Mouse (Mus musculus) liver, embryonic 11.5 days (tissue): ENCODE measurements around the gene Srd5a3. TPM values are rescaled to one million over a fixed set of nuclear protein-coding genes. Genes with fewer than 3 reads are reported as not detected.
"Not testable (repeated sequence)": the region's sequence is repeated elsewhere in the genome, so short reads cannot be mapped to it uniquely, and the experiment has no call there.

Experiments
- ATAC-seq: fragments of 200-750 bp; cut with Nextera tagmentation; replicated peaks from 2 replicates; pipeline ENCODE4 v1.8.0; 2017; ENCODE audit warnings: moderate number of reproducible peaks, mild to moderate bottlenecking, moderate TSS enrichment, moderate library complexity; ENCODE audit not compliant: low FRiP score
- DNase-seq: peaks from one replicate; pipeline ENCODE4 v3.0.0-alpha.2; 2017; ENCODE audit warnings: low spot score
- H3K27ac ChIP-seq: fragments of 300-500 bp; sonication (generic); 2 replicates; pipeline ENCODE4 v1.5.1; 2014; ENCODE audit warnings: mild to moderate bottlenecking, low read depth, low read length, control low read depth
- H3K27me3 ChIP-seq: fragments of 300-500 bp; sonication (generic); replicated peaks from 2 replicates; pipeline ENCODE4 v1.6.1; 2014; ENCODE audit warnings: low read length, mixed read lengths; ENCODE audit not compliant: control insufficient read depth, insufficient read depth
- H3K36me3 ChIP-seq: fragments of 300-500 bp; sonication (generic); 2 replicates; pipeline ENCODE4 v1.6.1; 2014; ENCODE audit warnings: mild to moderate bottlenecking, low read length, moderate library complexity, mixed read lengths; ENCODE audit not compliant: control insufficient read depth, insufficient read depth
- H3K4me1 ChIP-seq: fragments of 300-500 bp; sonication (generic); replicated peaks from 2 replicates; pipeline ENCODE4 v1.6.1; 2014; ENCODE audit warnings: low read length, mixed read lengths; ENCODE audit not compliant: control insufficient read depth, insufficient read depth
- H3K4me2 ChIP-seq: fragments of 300-500 bp; sonication (generic); 2 replicates; pipeline ENCODE4 v1.6.1; 2014; ENCODE audit warnings: mild to moderate bottlenecking, control low read depth, moderate library complexity
- H3K4me3 ChIP-seq: fragments of 300-500 bp; sonication (generic); 2 replicates; pipeline ENCODE4 v1.5.1; 2014; ENCODE audit warnings: low read depth, low read length, control low read depth
- H3K9ac ChIP-seq: fragments of 300-500 bp; sonication (generic); 2 replicates; pipeline ENCODE4 v1.6.1; 2014; ENCODE audit warnings: low read depth, low read length, control low read depth
- H3K9me3 ChIP-seq: fragments of 300-500 bp; sonication (generic); 2 replicates; pipeline ENCODE4 v1.6.1; 2016; ENCODE audit warnings: low read length, inconsistent platforms, mixed read lengths; ENCODE audit not compliant: control insufficient read depth
- whole genome bisulfite sequencing: fragments of 180-500 bp; shearing (Covaris S2); extraction: QIAGEN DNeasy Blood & Tissue Kit; methylation state at CpG from one replicate; pipeline ENCODE4 v1.1.7; 2014; 5-methylcytosine and 5-hydroxymethylcytosine counted together
- polyA plus RNA-seq: library from polyadenylated mRNA; unstranded; fragments of >200 nt; fragmentation: Nextera tagmentation; extraction: Ambion mirVana; gene quantifications from 2 replicates; pipeline ENCODE4 v1.2.1, GENCODE M21; 2014

Srd5a3 gene
- polyA plus RNA-seq: 20.1 and 21.0 TPM in 2 replicates

DNA sequence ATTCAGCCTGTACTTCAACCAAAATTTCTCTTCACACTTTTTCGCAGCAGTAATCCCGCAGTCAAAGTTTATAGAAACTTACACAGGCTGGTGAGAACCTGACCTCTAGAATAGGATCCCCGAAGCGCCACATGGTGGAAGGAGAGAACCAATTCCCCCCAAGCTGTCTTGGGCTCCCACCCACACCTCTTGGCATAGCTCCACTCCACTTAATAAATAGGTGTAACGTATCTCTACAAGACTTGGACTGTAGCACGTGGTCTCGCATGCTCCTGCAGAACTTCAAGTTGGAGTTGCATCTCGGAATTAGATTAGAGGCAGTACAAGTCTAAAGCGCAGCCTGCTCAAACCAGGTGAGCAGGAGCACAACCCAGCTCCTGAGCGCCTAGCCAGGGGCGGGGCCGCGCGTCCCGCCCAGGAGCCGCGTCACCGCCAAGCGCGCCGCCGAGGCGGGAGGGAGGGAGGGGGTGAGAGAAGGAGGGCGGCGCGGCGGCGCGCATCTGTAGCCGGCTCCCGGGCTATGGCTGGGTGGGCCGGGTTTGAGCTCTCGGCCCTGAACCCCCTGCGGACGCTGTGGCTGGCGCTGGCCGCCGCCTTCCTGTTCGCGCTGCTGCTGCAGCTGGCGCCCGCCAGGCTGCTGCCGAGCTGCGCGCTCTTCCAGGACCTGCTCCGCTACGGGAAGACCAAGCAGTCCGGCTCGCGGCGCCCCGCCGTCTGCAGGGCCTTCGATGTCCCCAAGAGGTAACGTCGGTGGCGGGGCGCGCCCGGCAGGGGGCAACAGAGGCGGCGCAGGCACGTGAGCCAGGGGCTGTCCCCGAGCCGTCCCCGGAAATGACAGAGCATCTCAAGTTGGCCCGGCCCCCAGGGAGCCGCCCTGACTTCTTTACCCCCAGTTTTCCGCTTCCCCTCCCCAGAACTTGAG, at the start of gene Srd5a3:
Srd5a3 (plus strand) TSS at position 464 of the 922 bp plus-strand sequence.
- H3K27ac ChIP-seq: peak within 1 kb of the TSS; percentile 97
- H3K4me2 ChIP-seq: peak within 1 kb of the TSS; percentile 79
- no peaks in the 10 kb centered on the region for H3K27me3 ChIP-seq
- 1% methylated on average over 63 of the region's 69 CpGs for WGBS
- peak within 1 kb of the TSS; percentile 93 for H3K9ac ChIP-seq
- no peaks in the 10 kb centered on the region for H3K9me3 ChIP-seq
- peaks cover 10% of the 10 kb centered on the region; the same call in 1 of the 2 replicates for H3K4me1 ChIP-seq
- peak; percentile 99 for DNase-seq
- peak within 1 kb of the TSS; percentile 75 for H3K4me3 ChIP-seq
- H3K36me3 ChIP-seq: no peaks in the 10 kb centered on the region
- ATAC-seq: peak; percentile 98

DNA sequence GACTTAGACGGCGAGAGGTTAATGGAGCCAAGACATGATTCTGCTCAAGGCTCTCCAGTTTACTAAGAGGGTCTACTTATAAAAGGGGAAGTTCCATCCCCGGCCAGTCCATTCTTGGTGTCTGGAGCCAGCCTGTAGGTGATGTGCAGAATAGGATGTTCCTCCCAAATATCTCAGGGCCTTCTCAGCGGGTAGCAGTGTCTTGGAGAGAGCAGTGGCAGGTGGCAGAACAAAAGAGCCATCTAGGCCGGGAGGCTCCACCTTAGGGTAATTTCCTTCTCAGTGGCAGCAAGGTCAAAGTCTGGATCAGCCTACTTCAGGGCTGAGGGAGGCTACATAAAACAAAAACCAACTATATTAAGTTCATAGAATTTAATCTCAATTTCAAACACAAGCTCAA, 36.3 kb upstream of the Srd5a3 start:
- H3K27ac ChIP-seq, H3K4me2 ChIP-seq, H3K27me3 ChIP-seq, H3K4me3 ChIP-seq, H3K9ac ChIP-seq, H3K9me3 ChIP-seq, ATAC-seq, H3K36me3 ChIP-seq, H3K4me1 ChIP-seq, DNase-seq: not testable (repeated sequence)
- WGBS: 78% methylated on average over 5 of the region's 5 CpGs

DNA sequence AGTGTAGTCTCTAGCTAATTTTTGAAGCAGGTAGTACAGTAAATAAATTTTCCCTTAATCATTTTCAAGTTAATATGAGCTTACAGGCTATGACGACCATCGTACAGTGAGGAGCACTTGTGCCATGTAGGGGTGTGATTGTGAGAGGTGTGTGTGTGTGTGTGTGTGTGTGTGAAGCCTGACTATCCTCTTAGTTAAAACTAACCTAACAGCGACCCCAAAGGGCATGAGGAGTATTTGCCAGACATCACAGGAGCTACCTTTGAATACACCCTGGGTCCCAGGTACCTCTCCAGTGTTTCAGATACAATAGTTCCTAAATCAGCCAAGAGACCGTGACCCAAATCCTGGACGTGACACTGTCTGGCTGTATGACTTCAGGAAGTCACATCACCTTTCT, 32.8 kb upstream of the Srd5a3 start:
- no peaks in the 10 kb centered on the region for H3K4me1 ChIP-seq
- no peaks in the 10 kb centered on the region for H3K9me3 ChIP-seq
- H3K4me2 ChIP-seq: no peak overlapping the region
- H3K27ac ChIP-seq: no peak overlapping the region
- 72% methylated on average over 5 of the region's 5 CpGs for WGBS
- no peaks in the 10 kb centered on the region for H3K36me3 ChIP-seq
- H3K27me3 ChIP-seq: no peaks in the 10 kb centered on the region
- no peak for ATAC-seq
- no peak overlapping the region for H3K9ac ChIP-seq
- H3K4me3 ChIP-seq: no peak overlapping the region
- DNase-seq: no peak

DNA sequence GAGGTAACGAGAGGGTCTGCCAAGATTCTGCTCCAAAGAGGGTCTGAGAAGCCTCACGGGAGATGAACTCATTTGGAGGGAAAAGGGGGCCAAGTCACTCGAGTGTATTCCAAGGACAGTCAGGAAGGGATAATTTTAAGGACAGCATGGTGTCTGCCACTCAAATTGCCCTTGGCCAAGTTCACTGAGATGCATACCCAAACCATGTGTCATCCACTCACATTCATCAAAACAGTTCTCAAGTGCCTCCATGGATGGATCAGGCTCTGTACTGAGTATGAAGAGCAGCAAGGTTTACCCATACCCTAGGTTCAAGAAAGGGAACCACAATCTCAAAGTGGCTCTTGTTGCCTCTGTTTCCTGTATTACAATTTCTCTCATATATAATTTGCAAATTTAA, 31.6 kb upstream of the Srd5a3 start:
- no peak overlapping the region for H3K4me2 ChIP-seq

DNA sequence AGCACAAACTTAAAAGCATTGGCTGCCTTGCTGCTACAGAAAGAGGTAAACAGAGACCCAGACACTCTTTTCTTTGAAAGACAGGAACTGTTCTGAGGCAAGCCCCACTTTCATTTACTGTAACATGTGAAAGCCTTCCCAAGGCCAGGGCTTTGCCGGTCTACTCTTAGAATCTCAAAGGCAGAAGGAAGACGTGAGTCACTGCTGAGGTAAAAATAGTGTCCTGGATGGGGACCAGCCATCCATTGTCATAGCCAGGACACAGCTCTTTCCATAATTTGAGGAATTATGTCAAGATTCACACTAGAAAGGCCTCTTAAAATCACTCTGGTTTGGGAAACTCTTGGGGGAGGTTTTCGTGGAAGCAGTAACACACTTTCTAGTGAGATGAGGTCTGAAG, 28.9 kb upstream of the Srd5a3 start:
- no peaks in the 10 kb centered on the region for H3K4me1 ChIP-seq
- WGBS: 75% methylated on average over 3 of the region's 3 CpGs
- no peak overlapping the region for H3K4me3 ChIP-seq
- H3K27ac ChIP-seq: no peak overlapping the region
- H3K9me3 ChIP-seq: no peaks in the 10 kb centered on the region
- H3K9ac ChIP-seq: no peak overlapping the region
- H3K27me3 ChIP-seq: no peaks in the 10 kb centered on the region
- DNase-seq (no peak), ATAC-seq (no peak)
- no peak overlapping the region for H3K4me2 ChIP-seq
- H3K36me3 ChIP-seq: no peaks in the 10 kb centered on the region

More for the DNA sequence above, 31.6 kb upstream of the Srd5a3 start:
- Histone ChIP-seq H3K36me3 (no peaks in the 10 kb centered on the region), H3K27me3 (no peaks in the 10 kb centered on the region), H3K4me1 (no peaks in the 10 kb centered on the region), H3K4me3 (no peak overlapping the region), H3K9ac (no peak overlapping the region), H3K9me3 (no peaks in the 10 kb centered on the region), H3K27ac (no peak overlapping the region)
- 69% methylated on average over 3 of the region's 3 CpGs for WGBS
- no peak for ATAC-seq
- no peak for DNase-seq

DNA sequence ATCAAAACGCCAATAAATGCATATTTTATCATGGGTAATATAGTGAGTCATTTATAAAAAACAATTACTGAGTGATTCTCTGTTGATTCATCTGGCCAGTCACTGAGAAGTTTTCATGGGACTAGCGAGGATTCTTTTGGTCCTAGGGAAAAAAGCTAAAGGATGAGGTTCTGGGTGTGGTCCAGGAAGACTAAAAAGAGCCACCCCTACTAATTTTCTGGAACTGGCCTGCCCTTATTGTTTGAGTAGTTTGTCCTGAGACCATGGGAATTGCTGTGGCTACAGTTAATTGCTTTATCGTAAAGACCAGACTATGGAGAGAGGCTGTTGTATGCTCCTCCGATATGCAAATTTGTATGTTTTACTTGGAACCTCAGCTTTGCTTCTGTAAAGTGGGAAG, 28.1 kb upstream of the Srd5a3 start:
- Histone ChIP-seq H3K9me3 (no peaks in the 10 kb centered on the region), H3K4me3 (no peak overlapping the region), H3K4me1 (no peaks in the 10 kb centered on the region), H3K27ac (no peak overlapping the region), H3K9ac (no peak overlapping the region), H3K4me2 (no peak overlapping the region), H3K27me3 (no peaks in the 10 kb centered on the region), H3K36me3 (no peaks in the 10 kb centered on the region)
- ATAC-seq: no peak
- WGBS: 80% methylated on average over 4 of the region's 4 CpGs
- no peak for DNase-seq

DNA sequence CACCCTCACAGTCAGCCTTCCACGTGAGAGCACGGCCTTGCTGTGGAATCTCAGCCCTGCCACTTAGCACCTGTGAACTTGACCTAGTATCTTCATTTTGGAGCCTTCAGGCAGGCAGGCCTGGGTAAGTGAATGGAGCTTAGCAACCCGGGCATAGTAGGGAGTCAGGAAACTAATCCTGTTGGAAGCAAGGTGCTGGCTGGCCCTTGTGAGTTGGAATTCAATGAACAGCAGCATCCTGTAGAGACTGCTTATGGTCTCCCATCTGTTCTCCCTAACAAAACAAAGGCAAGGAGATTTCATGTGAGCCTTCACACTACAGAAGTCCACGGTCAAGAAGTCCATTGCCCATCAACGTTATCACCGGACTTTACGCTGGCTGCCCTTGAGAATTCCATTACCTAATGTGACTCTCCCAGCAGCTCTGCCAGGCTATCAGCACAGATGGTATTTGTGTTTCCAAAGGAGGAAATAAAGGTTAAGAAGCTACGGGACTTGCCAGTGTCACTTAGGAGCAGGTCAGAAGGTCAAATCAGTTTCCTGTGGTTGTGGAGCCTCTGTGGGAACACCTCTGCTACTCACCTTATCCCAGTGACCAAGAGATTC, 24.5 kb upstream of the Srd5a3 start:
- no peaks in the 10 kb centered on the region for H3K36me3 ChIP-seq
- no peaks in the 10 kb centered on the region for H3K9me3 ChIP-seq
- no peak overlapping the region for H3K4me3 ChIP-seq
- H3K9ac ChIP-seq: no peak overlapping the region
- H3K4me1 ChIP-seq: no peaks in the 10 kb centered on the region
- no peak for ATAC-seq
- WGBS: 64% methylated on average over 8 of the region's 8 CpGs
- H3K4me2 ChIP-seq: no peak overlapping the region
- no peaks in the 10 kb centered on the region for H3K27me3 ChIP-seq
- no peak overlapping the region for H3K27ac ChIP-seq
- no peak for DNase-seq

DNA sequence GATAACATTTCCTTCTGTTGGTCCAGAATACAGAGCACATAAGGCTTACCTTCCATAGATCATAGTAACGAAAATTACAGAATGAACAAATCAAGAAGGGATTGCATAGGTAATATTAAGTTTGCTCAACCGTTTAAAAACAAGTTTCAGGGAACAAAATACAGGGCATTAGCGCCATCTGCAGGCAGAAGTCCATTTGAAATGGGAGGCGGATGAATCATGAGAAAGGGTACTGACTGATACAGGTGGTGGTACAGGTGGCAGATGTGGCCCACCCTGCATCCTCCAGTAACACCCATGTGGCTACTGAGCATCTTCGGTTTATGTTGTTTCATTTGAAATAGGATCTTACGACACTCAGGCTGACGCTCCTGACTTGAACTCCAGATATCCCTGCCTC, 21.6 kb upstream of the Srd5a3 start:
- Histone ChIP-seq H3K36me3 (no peaks in the 10 kb centered on the region), H3K4me3 (no peak overlapping the region)

More for the DNA sequence above, 21.6 kb upstream of the Srd5a3 start:
- Histone ChIP-seq H3K9ac (no peak overlapping the region), H3K4me1 (no peaks in the 10 kb centered on the region), H3K4me2 (no peak overlapping the region), H3K9me3 (no peaks in the 10 kb centered on the region), H3K27me3 (no peaks in the 10 kb centered on the region), H3K27ac (no peak overlapping the region)
- DNase-seq: no peak
- 30% methylated on average over 7 of the region's 7 CpGs for WGBS
- ATAC-seq: no peak
